Mouse (Mus musculus) gastrocnemius, adult 2 months (tissue): ENCODE results near the gene Sertad3. TPM values are rescaled to one million over a fixed set of nuclear protein-coding genes. Genes with fewer than 3 reads are reported as not detected.

Source experiments
- DNase-seq: peaks from one replicate; pipeline ENCODE4 v3.0.0; 2022
- H3K27ac ChIP-seq: fragments of 200-600 bp; 2 replicates; pipeline ENCODE4 v1.8.1; 2022; ENCODE audit warnings: mild to moderate bottlenecking
- H3K4me3 ChIP-seq: fragments of 200-600 bp; 2 replicates; pipeline ENCODE4 v1.8.1; 2022; ENCODE audit warnings: mild to moderate bottlenecking, moderate library complexity
- CTCF ChIP-seq: fragments of 200-600 bp; IDR thresholded peaks from 2 replicates; pipeline ENCODE4 v1.8.1; 2022; ENCODE audit warnings: antibody characterized with exemption, mild to moderate bottlenecking, moderate library complexity
- intact Hi-C: fragments of 180-260 bp; cut with DNase I; formaldehyde crosslinking; loops from one replicate; pipeline ENCODE4 v1.15.1; 2025
- total RNA-seq, 2 experiments: library from RNA; stranded (reverse); gene quantifications; 2 replicates each; pipeline ENCODE4 v1.2.3; 2021

Sertad3 gene
- total RNA-seq, 2 experiments from 2014 or later, result 3.3 to 7.1 TPM

- peak; percentile 98 for DNase-seq
- peak; percentile 21 for TF ChIP-seq CTCF
- intact Hi-C loops, result loop anchor here (2.0 kb wide), 2 partner anchors 17 to 19 kb away; no protein-coding TSS in a partner anchor
- H3K27ac ChIP-seq, result peak overlapping the region; percentile 97
- H3K4me3 ChIP-seq, result peak overlapping the region; percentile 87
These were observed 34.4 kb downstream of the Sertad3 start for GRCm38 (mm10) chr7:27507711-27508647.

DNA sequence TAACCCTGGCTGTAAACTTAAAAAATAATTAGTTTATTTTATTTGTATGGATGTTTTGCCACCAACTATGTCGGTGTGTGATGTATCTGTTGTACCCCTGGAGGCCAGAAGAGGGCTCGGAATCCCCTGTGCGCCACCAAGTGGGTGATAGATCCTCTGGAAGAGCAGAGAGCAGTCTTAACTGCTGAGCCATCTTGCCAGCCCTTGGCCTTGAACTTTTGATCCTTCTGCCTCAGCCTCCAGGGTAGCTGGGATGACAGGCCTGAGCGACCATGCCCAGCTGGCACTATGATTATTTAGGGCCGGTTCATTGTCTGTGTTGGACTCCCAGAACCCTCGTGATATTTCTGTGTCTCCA, 35.1 kb downstream of the Sertad3 start:
- DNase-seq, result peak; percentile 73
- Histone ChIP-seq H3K27ac (peak overlapping the region; percentile 97), H3K4me3 (peak overlapping the region; percentile 87)
- intact Hi-C loops, result loop anchor here (2.0 kb wide), 1 partner anchor 18 kb away; no protein-coding TSS in a partner anchor
- TF ChIP-seq CTCF, result peak; percentile 80

DNA sequence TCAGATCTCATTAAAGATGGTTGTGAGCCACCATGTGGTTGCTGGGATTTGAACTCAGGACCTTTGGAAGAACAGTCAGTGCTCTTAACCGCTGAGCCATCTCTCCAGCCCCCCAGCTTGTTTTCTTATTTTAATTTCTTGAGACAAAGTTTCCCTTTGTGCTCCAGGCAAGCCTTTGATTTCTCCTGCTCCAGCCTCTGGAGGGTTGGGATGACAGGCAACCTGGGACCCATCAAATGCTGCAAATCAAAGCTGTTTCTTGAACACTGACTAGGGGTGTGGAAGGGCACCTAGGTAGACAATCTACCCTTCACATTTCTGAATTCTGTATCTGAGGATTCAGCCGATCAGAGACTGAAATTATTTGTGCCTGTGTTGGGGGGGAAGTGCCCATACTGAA, 37.2 kb downstream of the Sertad3 start:
- DNase-seq, result no peak
- TF ChIP-seq CTCF, result no peak
- Histone ChIP-seq H3K27ac (no peak overlapping the region), H3K4me3 (no peak overlapping the region)
- intact Hi-C loops, result no loop called here

- Histone ChIP-seq H3K27ac (no peak overlapping the region), H3K4me3 (no peak overlapping the region)
- DNase-seq, result no peak
- intact Hi-C loops, result no loop called here
- TF ChIP-seq CTCF, result no peak
These were observed 41.4 kb downstream of the Sertad3 start for GRCm38 (mm10) chr7:27514961-27515360.

DNA sequence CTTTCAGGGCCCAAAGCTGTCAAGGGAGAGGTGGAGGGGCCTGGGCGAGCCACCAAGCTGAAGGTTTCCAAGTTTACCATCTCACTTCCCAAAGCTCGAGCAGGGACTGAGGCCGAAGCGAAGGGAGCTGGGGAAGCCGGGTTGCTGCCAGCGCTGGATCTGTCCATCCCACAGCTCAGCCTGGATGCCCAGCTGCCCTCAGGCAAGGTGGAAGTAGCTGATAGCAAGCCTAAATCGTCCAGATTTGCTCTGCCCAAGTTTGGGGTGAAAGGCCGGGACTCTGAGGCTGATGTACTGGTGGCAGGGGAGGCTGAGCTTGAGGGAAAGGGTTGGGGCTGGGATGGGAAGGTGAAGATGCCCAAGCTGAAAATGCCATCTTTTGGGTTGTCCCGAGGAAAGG, 44.7 kb downstream of the Sertad3 start:
- no peak for DNase-seq
- intact Hi-C loops, result no loop called here
- no peak for TF ChIP-seq CTCF
- Histone ChIP-seq H3K27ac (no peak overlapping the region), H3K4me3 (no peak overlapping the region)

DNA sequence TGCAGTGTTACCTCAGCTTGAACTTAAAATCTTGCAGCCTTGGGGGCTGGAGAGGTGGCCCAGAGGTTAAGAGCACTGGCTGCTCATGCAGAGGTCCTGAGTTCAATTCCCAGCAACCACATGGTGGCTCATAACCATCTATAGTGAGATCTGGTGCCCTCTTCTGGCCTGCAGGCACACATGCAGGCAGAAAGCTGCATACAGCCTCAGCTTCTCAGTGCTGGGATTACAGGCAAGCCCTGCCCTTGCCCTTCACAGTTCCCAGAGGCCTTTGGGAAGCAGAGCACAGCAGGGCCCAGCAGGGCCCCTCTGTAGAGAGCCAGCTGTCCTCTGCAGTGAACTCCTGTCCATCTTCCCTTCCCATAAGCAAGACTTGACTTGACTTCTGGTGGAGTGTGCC, 46.5 kb downstream of the Sertad3 start:
- Histone ChIP-seq H3K4me3 (no peak overlapping the region), H3K27ac (no peak overlapping the region)
- TF ChIP-seq CTCF, result peak; percentile 28
- no peak for DNase-seq
- intact Hi-C loops, result no loop called here

- no peak overlapping the region for H3K4me3 ChIP-seq
- intact Hi-C loops, result no loop called here
- no peak for DNase-seq
- H3K27ac ChIP-seq, result no peak overlapping the region
- no peak for TF ChIP-seq CTCF
These were observed 47.0 kb downstream of the Sertad3 start for GRCm38 (mm10) chr7:27520599-27520998.

- Histone ChIP-seq H3K27ac (no peak within 1 kb of the TSS), H3K4me3 (no peak within 1 kb of the TSS)
- no peak for TF ChIP-seq CTCF
- intact Hi-C loops, result no loop called here
- no peak for DNase-seq
These were observed 49.4 kb downstream of the Sertad3 start, which contains the start of gene Hipk4 for GRCm38 (mm10) chr7:27522967-27523366. Hipk4 (plus strand) TSS chr7:27523267.

DNA sequence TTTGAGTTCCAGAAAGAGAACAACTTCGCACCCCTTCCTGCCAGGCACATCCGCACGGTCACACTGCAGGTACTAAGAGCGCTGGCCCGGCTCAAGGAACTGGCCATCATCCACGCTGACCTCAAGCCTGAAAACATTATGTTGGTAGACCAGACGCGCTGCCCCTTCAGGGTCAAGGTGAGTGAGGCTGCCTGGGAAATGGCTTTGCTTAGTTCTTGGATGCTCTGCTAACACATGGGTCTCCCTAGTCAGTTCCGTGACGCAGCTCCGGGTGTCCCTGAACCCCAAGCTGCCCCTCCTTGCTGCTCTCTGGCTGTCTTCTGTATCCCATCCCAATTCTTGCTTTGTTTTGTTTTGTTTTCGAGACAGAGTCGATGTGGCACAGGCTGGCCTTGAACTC, 50.2 kb downstream of the Sertad3 start:
- Histone ChIP-seq H3K27ac (no peak overlapping the region), H3K4me3 (no peak overlapping the region)
- no peak for TF ChIP-seq CTCF
- intact Hi-C loops, result no loop called here
- DNase-seq, result no peak

- intact Hi-C loops, result loop anchor here (1.0 to 5.0 kb wide), 3 partner anchors 17 to 190 kb away; no protein-coding TSS in a partner anchor
- no peak overlapping the region for H3K4me3 ChIP-seq
- peak; percentile 83 for DNase-seq
- no peak; the same call in none of the 2 replicates for TF ChIP-seq CTCF
- H3K27ac ChIP-seq, result no peak overlapping the region
These were observed 52.7 kb downstream of the Sertad3 start for GRCm38 (mm10) chr7:27526039-27526827.

Other genes with a start within 250 kb of the Sertad3 start
- gene Itpkc, start 245.1 kb upstream of the Sertad3 start, total RNA-seq, result 1 to 10 TPM; 3.9 to 4.3 TPM
- gene Coq8b, start 240.7 kb upstream of the Sertad3 start, total RNA-seq, result 1 to 10 TPM; 3.2 to 3.4 TPM
- 1 to 10 TPM; 3.8 to 4.2 TPM for gene Numbl, start 215.3 kb upstream of the Sertad3 start, total RNA-seq
- 10 to 100 TPM; 48.0 to 81.2 TPM for gene Ltbp4, start 136.1 kb upstream of the Sertad3 start, total RNA-seq
- 1 to 10 TPM; 2.3 to 2.8 TPM for gene Shkbp1, start 117.7 kb upstream of the Sertad3 start, total RNA-seq
- gene Gm20479, start 116.3 kb upstream of the Sertad3 start, total RNA-seq, result not detected
- under 1 TPM in 1 of 2 experiments, not detected in 1; 0.03 TPM for gene Sptbn4, start 26.1 kb upstream of the Sertad3 start, total RNA-seq
- 10 to 100 TPM in 1 of 2 experiments, 1 to 10 TPM in 1; 8.9 to 15.8 TPM for gene Blvrb, start 25.8 kb upstream of the Sertad3 start, total RNA-seq
- gene Sertad1, start 13.1 kb downstream of the Sertad3 start, total RNA-seq, result 1 to 10 TPM; 5.5 to 9.1 TPM
- gene Prx, start 25.6 kb downstream of the Sertad3 start, total RNA-seq, result 1 to 10 TPM; 3.1 to 4.1 TPM
- under 1 TPM in 1 of 2 experiments, not detected in 1; 0.13 TPM for gene Hipk4, start 49.5 kb downstream of the Sertad3 start, total RNA-seq
- gene Pld3, start 79.5 kb downstream of the Sertad3 start, total RNA-seq, result 10 to 100 TPM; 14.5 to 17.2 TPM
- 100 to 1,000 TPM; 107 to 123 TPM for gene 2310022A10Rik, start 79.5 kb downstream of the Sertad3 start, total RNA-seq
- 100 to 1,000 TPM; 194 to 199 TPM for gene Akt2, start 117.8 kb downstream of the Sertad3 start, total RNA-seq
- not detected for gene Ttc9b, start 180.1 kb downstream of the Sertad3 start, total RNA-seq
- gene Map3k10, start 200.8 kb downstream of the Sertad3 start, total RNA-seq, result 10 to 100 TPM; 35.3 to 39.1 TPM
- gene Zfp607b, start 215.6 kb downstream of the Sertad3 start, total RNA-seq, result under 1 TPM; 0.43 to 0.84 TPM